Mouse (Mus musculus) heart, postnatal 0 days (tissue): ENCODE measurements around the gene Anp32e.

ENCODE experiments used
- CTCF ChIP-seq: IDR thresholded peaks from 2 replicates; pipeline ENCODE4 v1.5.1; 2016; ENCODE audit warnings: antibody characterized with exemption, control low read depth, low read depth
- EP300 ChIP-seq: IDR thresholded peaks from 2 replicates; pipeline ENCODE4 v1.6.1; 2016; ENCODE audit warnings: antibody characterized with exemption, low read depth

DNA sequence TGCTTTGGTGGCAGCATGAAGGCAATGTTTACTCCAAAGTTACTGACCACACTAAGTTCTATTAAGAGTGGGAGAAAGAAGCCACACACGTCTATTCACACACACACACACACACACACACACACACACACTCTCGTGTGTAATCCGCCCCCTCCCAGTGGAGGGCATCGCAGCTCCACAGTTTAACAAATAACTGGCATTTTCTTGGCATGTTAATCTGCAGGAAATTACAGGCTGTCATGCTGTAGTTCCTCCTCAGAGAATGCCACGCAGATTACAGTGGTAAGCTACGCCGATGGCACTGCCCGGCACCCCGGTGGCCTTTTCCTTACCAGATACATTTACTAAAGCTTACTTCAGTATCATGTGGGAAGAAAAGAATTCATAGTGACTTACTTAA, 49.2 kb downstream of the Anp32e start:
- peak; percentile 13; the same call in 1 of the 2 replicates for TF ChIP-seq CTCF
- TF ChIP-seq EP300, result no peak
